Mouse (Mus musculus): ENCODE measurements around the gene Slc39a11. TPM values are rescaled to one million over a fixed set of nuclear protein-coding genes. Genes with fewer than 3 reads are reported as not detected.

The Slc39a11 gene
- total RNA-seq, 2 experiments from 2014 or later = 1.8 to 3.1 TPM

- no peak for DNase-seq
These were observed 250.3 kb downstream of the Slc39a11 start for GRCm38 (mm10) chr11:113399601-113400000.

- DNase-seq = no peak
These were observed 252.5 kb downstream of the Slc39a11 start for GRCm38 (mm10) chr11:113397394-113397793.

GRCm38 (mm10) chr11:113393366-113394150, 256.3 kb downstream of the Slc39a11 start:
- DNase-seq = no peak

- DNase-seq = no peak
These were observed 258.2 kb downstream of the Slc39a11 start for GRCm38 (mm10) chr11:113391664-113392063.

- no peak for DNase-seq
These were observed 260.2 kb downstream of the Slc39a11 start for GRCm38 (mm10) chr11:113389637-113390036.

GRCm38 (mm10) chr11:113382674-113383571, 267.0 kb downstream of the Slc39a11 start:
- no peak for DNase-seq

GRCm38 (mm10) chr11:113381550-113381949, 268.3 kb downstream of the Slc39a11 start:
- no peak for DNase-seq

- no peak for DNase-seq
These were observed 271.0 kb downstream of the Slc39a11 start for GRCm38 (mm10) chr11:113378867-113379266.

GRCm38 (mm10) chr11:113376066-113376465, 273.8 kb downstream of the Slc39a11 start:
- DNase-seq = no peak

GRCm38 (mm10) chr11:113373926-113374325, 276.0 kb downstream of the Slc39a11 start:
- DNase-seq = no peak

- no peak for DNase-seq
These were observed 276.5 kb downstream of the Slc39a11 start for GRCm38 (mm10) chr11:113373331-113373730.

GRCm38 (mm10) chr11:113368046-113368445, 281.8 kb downstream of the Slc39a11 start:
- DNase-seq = no peak

- DNase-seq = no peak
These were observed 283.4 kb downstream of the Slc39a11 start for GRCm38 (mm10) chr11:113366257-113367030.

GRCm38 (mm10) chr11:113363739-113364138, 286.1 kb downstream of the Slc39a11 start:
- no peak for DNase-seq

GRCm38 (mm10) chr11:113362617-113363016, 287.3 kb downstream of the Slc39a11 start:
- no peak for DNase-seq

- no peak for DNase-seq
These were observed 289.6 kb downstream of the Slc39a11 start for GRCm38 (mm10) chr11:113360049-113360835.

- no peak for DNase-seq
These were observed 293.9 kb downstream of the Slc39a11 start for GRCm38 (mm10) chr11:113355932-113356331.

- DNase-seq = no peak
These were observed 297.6 kb downstream of the Slc39a11 start for GRCm38 (mm10) chr11:113352085-113352815.

GRCm38 (mm10) chr11:113350583-113350982, 299.3 kb downstream of the Slc39a11 start:
- DNase-seq = no peak

GRCm38 (mm10) chr11:113346895-113347514, 302.9 kb downstream of the Slc39a11 start:
- no peak for DNase-seq

All from gastrocnemius, postnatal 25 days (tissue).